Mouse (Mus musculus) intestine, embryonic 16.5 days (tissue): ENCODE data around the gene Rnf207. TPM values are rescaled to one million over a fixed set of nuclear protein-coding genes. Genes with fewer than 3 reads are reported as not detected.

Experiments
- ATAC-seq: fragments of 200-750 bp; cut with Nextera tagmentation; 2 replicates; pipeline ENCODE4 v1.8.0; 2017; ENCODE audit warnings: moderate TSS enrichment, moderate library complexity
- H3K27ac ChIP-seq: fragments of 300-500 bp; sonication (generic); 2 replicates; pipeline ENCODE4 v1.5.1; 2014; ENCODE audit warnings: mild to moderate bottlenecking, low read length
- H3K27me3 ChIP-seq: fragments of 300-500 bp; sonication (generic); replicated peaks from 2 replicates; pipeline ENCODE4 v1.6.1; 2014; ENCODE audit warnings: low read length, control low read depth, mixed read lengths; ENCODE audit not compliant: control insufficient read depth, insufficient read depth
- H3K36me3 ChIP-seq: fragments of 300-500 bp; sonication (generic); 2 replicates; pipeline ENCODE4 v1.6.1; 2014; ENCODE audit warnings: low read length, control low read depth; ENCODE audit not compliant: control insufficient read depth, insufficient read depth
- H3K4me1 ChIP-seq: fragments of 300-500 bp; sonication (generic); 2 replicates; pipeline ENCODE4 v1.6.1; 2014; ENCODE audit warnings: low read length, control low read depth, mixed read lengths; ENCODE audit not compliant: control insufficient read depth, insufficient read depth
- H3K4me2 ChIP-seq: fragments of 300-500 bp; sonication (generic); 2 replicates; pipeline ENCODE4 v1.6.1; 2014; ENCODE audit warnings: low read depth, low read length, control low read depth
- H3K4me3 ChIP-seq: fragments of 300-500 bp; sonication (generic); 2 replicates; pipeline ENCODE4 v1.5.1; 2014; ENCODE audit warnings: mild to moderate bottlenecking, low read length
- H3K9ac ChIP-seq: fragments of 300-500 bp; sonication (generic); 2 replicates; pipeline ENCODE4 v1.6.1; 2014; ENCODE audit warnings: low read depth, low read length
- H3K9me3 ChIP-seq: fragments of 300-500 bp; sonication (generic); 2 replicates; pipeline ENCODE4 v1.6.1; 2016; ENCODE audit warnings: low read length, control low read depth; ENCODE audit not compliant: control insufficient read depth
- WGBS: fragments of 180-500 bp; shearing (Covaris S2); extraction: QIAGEN DNeasy Blood & Tissue Kit; methylation state at CpG from one replicate; pipeline ENCODE4 v1.1.7; 2014; 5-methylcytosine and 5-hydroxymethylcytosine counted together
- polyA plus RNA-seq: library from polyadenylated mRNA; unstranded; fragments of >200 nt; fragmentation: Nextera tagmentation; extraction: Ambion mirVana; gene quantifications from 2 replicates; pipeline ENCODE4 v1.2.1, GENCODE M21; 2015

The Rnf207 gene
- polyA plus RNA-seq, 1 experiment from 2014 or later, result 1.8 TPM

GRCm38 (mm10) chr4:152271334-152271733 lies 47.5 kb downstream of the Rnf207 start:
- Histone ChIP-seq H3K9ac (no peak overlapping the region), H3K36me3 (no peaks in the 10 kb centered on the region), H3K4me3 (no peak overlapping the region), H3K4me2 (no peak overlapping the region), H3K27me3 (peaks cover 12% of the 10 kb centered on the region), H3K4me1 (peaks cover 38% of the 10 kb centered on the region), H3K9me3 (no peaks in the 10 kb centered on the region), H3K27ac (no peak overlapping the region)
- ATAC-seq, result no peak
- 89% methylated on average over 11 of the region's 11 CpGs for WGBS

- no peak overlapping the region for H3K27ac ChIP-seq
- WGBS, result 85% methylated on average over 9 of the region's 9 CpGs
- H3K4me3 ChIP-seq, result no peak overlapping the region
- no peak for ATAC-seq
- H3K4me2 ChIP-seq, result no peak overlapping the region
- no peaks in the 10 kb centered on the region for H3K9me3 ChIP-seq
- no peaks in the 10 kb centered on the region; the same call in 1 of the 2 replicates for H3K36me3 ChIP-seq
- H3K4me1 ChIP-seq, result peaks cover 40% of the 10 kb centered on the region
- no peak overlapping the region for H3K9ac ChIP-seq
- peaks cover 9% of the 10 kb centered on the region for H3K27me3 ChIP-seq
Measured at GRCm38 (mm10) chr4:152270599-152270998, 48.2 kb downstream of the Rnf207 start.

- no peak overlapping the region for H3K4me3 ChIP-seq
- no peaks in the 10 kb centered on the region for H3K9me3 ChIP-seq
- H3K4me1 ChIP-seq, result peaks cover 37% of the 10 kb centered on the region
- no peak overlapping the region for H3K9ac ChIP-seq
- peaks cover 9% of the 10 kb centered on the region for H3K27me3 ChIP-seq
- no peak overlapping the region for H3K27ac ChIP-seq
- H3K36me3 ChIP-seq, result no peaks in the 10 kb centered on the region; the same call in 1 of the 2 replicates
- no peak overlapping the region for H3K4me2 ChIP-seq
- no peak for ATAC-seq
- 87% methylated on average over 13 of the region's 13 CpGs for WGBS
Measured at GRCm38 (mm10) chr4:152269967-152270366, 48.8 kb downstream of the Rnf207 start.

GRCm38 (mm10) chr4:152267748-152268369 lies 50.9 kb downstream of the Rnf207 start:
- H3K9ac ChIP-seq, result no peak overlapping the region

GRCm38 (mm10) chr4:152266236-152266895 lies 52.4 kb downstream of the Rnf207 start:
- Histone ChIP-seq H3K27me3 (no peaks in the 10 kb centered on the region), H3K4me1 (peaks cover 16% of the 10 kb centered on the region), H3K27ac (no peak overlapping the region), H3K4me3 (no peak overlapping the region), H3K4me2 (no peak overlapping the region), H3K36me3 (no peaks in the 10 kb centered on the region; the same call in 1 of the 2 replicates), H3K9me3 (no peaks in the 10 kb centered on the region), H3K9ac (no peak overlapping the region)
- 47% methylated on average over 10 of the region's 10 CpGs for WGBS
- ATAC-seq, result no peak

More at GRCm38 (mm10) chr4:152267748-152268369, 50.9 kb downstream of the Rnf207 start:
- Histone ChIP-seq H3K4me3 (no peak overlapping the region), H3K36me3 (no peaks in the 10 kb centered on the region; the same call in 1 of the 2 replicates), H3K9me3 (no peaks in the 10 kb centered on the region), H3K27ac (no peak overlapping the region), H3K4me1 (peaks cover 27% of the 10 kb centered on the region), H3K27me3 (no peaks in the 10 kb centered on the region), H3K4me2 (no peak overlapping the region)
- 59% methylated on average over 13 of the region's 13 CpGs for WGBS
- ATAC-seq, result no peak

- Histone ChIP-seq H3K4me3 (no peak overlapping the region), H3K36me3 (no peaks in the 10 kb centered on the region; the same call in 1 of the 2 replicates), H3K4me2 (no peak overlapping the region), H3K27me3 (no peaks in the 10 kb centered on the region), H3K4me1 (peaks cover 16% of the 10 kb centered on the region), H3K9me3 (no peaks in the 10 kb centered on the region), H3K9ac (peak overlapping the region; percentile 14; the same call in 1 of the 2 replicates), H3K27ac (no peak overlapping the region)
- WGBS, result 57% methylated on average over 5 of the region's 5 CpGs
- no peak for ATAC-seq
Measured at GRCm38 (mm10) chr4:152265791-152266190, 53.0 kb downstream of the Rnf207 start.

GRCm38 (mm10) chr4:152264867-152265568 lies 53.8 kb downstream of the Rnf207 start:
- 91% methylated on average over 9 of the region's 9 CpGs for WGBS
- Histone ChIP-seq H3K27ac (no peak overlapping the region), H3K27me3 (no peaks in the 10 kb centered on the region), H3K4me1 (peaks cover 16% of the 10 kb centered on the region), H3K4me2 (no peak overlapping the region), H3K9ac (peak overlapping the region; percentile 14; the same call in 1 of the 2 replicates), H3K4me3 (no peak overlapping the region), H3K9me3 (no peaks in the 10 kb centered on the region), H3K36me3 (no peaks in the 10 kb centered on the region; the same call in 1 of the 2 replicates)
- no peak for ATAC-seq

GRCm38 (mm10) chr4:152264177-152264530 lies 54.6 kb downstream of the Rnf207 start:
- Histone ChIP-seq H3K27ac (0 out of 2 replicates have a peak overlapping the region, but pooled peaks have one; percentile 23), H3K4me3 (no peak overlapping the region), H3K27me3 (no peaks in the 10 kb centered on the region), H3K9ac (0 out of 2 replicates have a peak overlapping the region, but pooled peaks have one; percentile 21), H3K4me1 (peaks cover 16% of the 10 kb centered on the region), H3K9me3 (no peaks in the 10 kb centered on the region), H3K36me3 (no peaks in the 10 kb centered on the region; the same call in 1 of the 2 replicates), H3K4me2 (no peak overlapping the region)
- 50% methylated on average over 4 of the region's 4 CpGs for WGBS
- ATAC-seq, result peak; percentile 20; the same call in 1 of the 2 replicates
